Mouse (Mus musculus) kidney, postnatal 10 days (tissue): ENCODE results near the gene Usp32.
A peak's percentile ranks its signal among the peaks of the same experiment; 100 is the strongest.

Experiments
- DNase-seq: peaks from one replicate; pipeline ENCODE4 v3.0.0; 2021; ENCODE audit warnings: mixed read lengths

Usp32 gene

DNA sequence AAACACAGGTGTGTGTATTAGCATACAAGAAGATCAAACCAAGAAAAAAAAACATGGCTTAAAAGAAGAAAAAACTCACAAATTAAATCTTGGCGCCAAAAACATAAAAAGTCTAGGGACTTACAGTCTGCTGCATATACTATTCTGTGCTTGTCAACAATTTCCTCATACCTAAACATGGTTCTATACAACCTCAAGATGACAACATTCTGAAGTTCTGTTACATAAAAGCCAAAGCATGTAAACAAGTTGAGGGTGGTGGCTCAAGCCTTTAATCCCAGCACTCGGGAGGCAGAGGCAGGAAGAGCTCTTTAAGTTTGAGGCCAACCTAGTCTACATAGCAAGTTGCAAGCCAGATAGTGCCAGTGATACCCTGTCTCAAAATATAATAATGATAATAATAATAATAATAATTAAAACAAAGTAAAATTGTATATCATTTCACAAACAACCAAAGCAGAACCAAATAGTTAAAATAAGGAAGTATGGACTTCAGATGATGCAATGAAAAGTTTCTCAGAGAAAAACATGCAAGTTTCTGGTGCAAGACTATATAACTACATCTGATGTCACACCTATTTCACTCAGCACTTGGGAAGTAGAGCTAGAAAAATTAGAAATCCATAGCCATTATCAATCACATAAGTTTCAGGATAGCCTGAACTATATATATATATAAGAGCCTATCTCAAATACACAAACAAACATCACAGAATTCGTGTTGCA lies 16.5 kb downstream of the Usp32 start:
- no peak for DNase-seq

DNA sequence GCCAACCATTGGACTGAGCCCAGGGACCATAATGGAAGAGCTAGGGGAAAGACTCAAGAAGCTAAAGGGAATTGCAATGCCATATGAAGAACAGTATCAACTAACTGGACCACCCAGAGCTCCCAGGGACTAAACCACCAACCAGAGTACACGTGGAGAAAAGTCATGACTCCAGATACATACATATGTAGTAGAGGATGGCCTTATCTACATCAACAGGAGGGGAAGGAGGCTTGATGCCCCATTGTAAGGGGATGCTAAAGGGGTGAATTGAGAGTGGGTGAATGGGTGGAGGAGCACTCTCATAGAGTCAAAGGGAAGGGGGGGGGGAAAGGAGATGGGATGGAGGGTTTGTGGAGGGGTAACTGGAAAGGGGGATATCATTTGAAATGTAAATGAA lies 17.9 kb downstream of the Usp32 start:
- no peak for DNase-seq

DNA sequence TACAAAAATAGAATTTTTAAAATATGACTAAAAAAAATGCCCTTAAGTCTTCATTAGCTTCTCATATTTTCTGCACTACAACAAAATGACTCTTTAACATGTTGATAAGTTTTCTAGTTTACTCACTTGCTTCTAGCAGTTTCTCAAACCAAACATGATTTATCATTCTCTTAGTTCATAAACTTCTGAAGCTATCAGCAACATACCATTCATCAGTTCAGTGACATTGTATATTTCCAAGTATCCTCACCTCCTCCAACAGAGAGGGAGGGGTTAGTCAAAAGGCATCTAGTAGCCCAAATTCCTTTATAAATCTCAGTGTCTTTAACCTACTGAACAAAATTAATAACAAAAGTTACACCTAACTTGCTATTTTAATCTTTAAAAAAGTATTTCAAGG lies 22.8 kb downstream of the Usp32 start:
- DNase-seq: no peak

DNA sequence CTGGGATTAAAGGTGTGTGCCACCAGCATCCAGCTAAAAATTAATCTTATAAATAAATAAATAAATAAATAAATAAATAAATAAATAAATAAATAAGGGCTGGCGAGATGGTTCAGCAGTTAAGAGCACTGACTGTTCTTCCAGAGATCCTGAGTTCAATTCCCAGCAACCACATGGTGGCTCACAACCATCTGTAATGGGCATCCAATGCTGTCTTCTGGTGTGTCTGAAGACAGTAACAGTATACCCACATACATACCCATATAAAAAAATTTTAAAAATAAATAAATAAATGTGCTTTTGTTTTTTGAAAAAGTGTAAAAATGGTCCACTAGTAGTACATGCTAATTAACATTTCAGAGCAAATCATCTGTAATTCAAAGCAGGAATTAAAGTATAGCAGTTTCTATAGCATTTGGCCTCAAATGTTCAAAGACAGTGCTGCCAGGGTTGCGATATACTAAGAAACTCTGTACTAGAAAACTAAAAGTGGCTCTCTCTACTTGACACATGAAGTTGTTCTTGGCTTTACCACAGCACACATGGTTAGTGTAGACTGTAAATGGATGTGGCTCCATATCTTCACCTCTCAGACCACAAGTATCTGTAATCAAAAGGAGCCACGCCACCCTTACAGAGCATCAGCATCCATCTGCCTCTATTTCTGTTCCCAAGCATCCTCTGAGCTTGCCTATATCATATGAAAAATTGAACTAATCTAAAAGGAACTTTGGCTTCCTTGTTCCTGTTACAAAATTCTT lies 23.7 kb downstream of the Usp32 start:
- DNase-seq: no peak

DNA sequence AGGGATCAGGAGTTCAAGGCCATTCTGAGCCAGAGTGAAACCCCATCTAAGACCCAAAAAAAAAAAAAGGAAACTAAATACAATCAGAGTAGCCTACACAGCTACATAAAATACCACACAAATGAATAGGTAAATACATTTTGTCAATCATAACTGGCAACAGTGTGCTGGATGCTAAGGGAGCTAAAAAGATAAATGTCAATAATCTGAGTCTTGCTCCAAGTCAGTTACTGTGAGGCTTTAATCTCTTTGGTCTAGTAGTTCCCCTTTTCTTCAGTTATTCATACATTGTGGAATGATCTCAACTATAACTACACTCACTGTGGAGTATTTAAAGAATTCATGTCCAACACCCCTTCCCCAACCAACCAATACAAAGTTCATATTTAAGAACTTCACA lies 30.0 kb downstream of the Usp32 start:
- no peak for DNase-seq

DNA sequence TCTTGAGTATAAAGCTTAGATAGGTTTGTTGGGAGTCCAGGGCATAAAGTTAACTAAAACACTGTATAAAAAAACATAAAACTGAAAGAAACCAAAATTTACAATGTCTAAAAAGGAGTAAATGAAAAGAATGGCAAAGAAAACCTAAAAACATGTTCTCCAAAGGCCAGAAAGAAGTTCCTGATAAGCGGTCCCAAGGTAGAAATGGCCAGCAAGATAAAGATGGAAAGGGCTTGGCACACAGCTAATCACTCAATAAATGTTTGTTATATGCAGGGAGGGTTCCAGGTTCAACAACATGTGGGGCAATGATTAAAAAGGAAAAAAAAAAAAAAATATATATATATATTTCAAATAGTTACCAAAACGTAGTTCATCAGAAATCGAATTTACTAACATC lies 32.7 kb downstream of the Usp32 start:
- DNase-seq: no peak

DNA sequence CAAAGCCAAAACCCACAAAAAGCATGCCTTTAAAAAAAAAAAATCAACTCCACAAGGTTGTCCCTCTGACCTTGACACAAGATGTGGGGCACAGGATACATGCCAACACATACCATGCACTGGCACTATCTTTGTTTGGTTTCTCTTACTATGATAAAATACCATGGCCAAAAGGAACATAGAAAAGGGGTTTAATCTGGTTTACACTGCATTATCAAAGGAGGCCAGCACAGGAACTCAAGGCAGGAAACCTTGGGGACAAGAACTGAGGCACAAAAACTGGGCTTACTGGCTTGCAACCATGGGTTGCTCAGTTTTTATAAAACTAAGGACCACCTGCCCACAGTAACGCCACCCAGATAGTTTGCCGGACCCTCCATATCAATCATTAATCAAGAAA lies 34.1 kb downstream of the Usp32 start:
- DNase-seq: no peak

DNA sequence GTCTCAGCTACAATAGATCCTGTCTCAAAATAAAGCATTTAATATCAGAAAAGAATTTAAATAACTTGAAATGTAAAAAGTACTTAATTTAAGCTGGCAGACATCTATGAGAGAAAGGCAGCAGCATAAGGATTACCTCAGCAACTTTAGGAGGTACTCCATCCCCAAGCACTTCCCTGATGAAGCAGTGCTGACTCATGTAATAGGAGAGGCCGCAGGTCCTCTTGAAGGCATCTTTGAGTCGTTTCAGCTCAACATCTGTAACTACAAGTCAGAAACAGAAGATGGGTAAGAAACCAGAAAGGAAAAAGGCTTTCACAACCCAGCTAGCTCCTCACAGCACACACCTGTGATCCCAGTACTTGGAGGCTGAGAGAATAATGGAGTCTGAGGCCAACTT lies 36.2 kb downstream of the Usp32 start:
- no peak for DNase-seq

DNA sequence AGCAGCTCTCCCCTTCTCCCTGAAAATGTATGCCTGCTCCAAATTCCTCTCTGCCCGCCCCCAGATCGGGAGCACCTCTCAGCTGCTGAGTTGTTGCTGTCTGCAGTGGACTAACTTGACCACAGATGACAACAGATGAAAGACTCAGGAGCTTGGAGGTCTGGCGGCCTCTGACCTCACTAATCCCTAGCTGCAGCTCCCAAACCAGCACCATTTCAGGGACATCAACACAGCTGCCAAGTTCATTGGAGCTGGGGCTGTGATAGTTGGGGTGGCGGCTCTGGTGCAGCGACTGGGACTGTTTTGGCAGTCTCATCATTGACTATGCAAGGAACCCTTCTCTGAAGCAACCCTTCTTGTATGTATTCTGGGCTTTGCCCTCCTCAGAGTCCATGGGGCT lies 44.8 kb downstream of the Usp32 start:
- DNase-seq: no peak

DNA sequence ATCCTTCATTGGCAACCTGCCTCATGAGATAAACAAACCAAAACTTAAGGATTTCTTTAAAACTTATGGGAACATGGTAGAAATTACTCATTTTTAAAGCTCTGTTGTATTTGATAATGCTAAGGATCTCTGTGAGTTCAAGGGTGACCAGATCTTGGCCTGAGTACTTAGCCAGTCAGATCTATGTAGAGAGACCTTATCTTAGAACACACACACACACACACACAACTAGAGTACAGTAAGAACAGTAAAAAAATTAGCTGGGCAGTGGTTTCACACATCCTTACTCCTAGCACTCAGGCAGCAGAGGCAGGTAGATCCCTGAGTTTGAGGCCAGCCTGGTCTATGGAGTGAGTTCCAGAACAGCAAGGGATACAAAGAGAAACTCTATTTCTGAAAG lies 53.7 kb downstream of the Usp32 start:
- DNase-seq: no peak

DNA sequence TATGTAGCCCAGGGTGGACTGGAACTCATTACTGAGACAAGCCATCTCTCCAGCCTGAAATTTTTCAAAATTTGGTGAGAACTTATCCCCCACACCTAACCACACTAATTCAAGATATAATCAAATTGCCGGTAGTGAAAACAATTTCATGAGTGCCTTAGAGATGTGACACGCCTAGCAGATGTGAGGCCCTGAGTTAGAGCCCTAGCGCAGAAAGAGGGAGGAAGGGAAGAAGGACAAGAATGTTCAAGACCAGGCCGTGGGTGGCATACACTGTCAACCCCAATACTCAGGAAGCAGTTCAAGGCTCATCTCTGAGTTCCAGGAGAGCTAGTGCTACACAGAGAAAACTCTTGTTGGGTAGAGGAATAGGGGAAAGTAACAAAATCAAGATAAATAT lies 72.1 kb downstream of the Usp32 start:
- no peak for DNase-seq

DNA sequence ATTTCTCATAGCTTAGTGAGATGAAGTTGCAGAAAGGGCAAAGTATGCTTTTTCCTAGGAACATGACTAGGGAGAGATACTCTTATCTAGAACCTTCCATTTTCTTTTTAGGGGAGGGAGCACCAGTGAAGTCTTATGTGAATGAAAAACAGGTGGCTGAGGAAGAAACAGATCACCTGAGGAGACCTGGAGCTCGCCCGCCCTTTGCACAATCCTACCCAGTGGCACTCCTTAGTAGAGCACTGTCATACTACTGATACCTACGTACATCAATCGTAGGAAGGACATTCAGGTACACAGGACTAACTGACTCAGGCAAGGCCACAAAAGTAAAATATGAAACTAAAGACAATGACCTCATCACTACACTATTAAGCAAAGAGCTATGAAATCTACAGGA lies 81.4 kb downstream of the Usp32 start:
- DNase-seq: no peak

DNA sequence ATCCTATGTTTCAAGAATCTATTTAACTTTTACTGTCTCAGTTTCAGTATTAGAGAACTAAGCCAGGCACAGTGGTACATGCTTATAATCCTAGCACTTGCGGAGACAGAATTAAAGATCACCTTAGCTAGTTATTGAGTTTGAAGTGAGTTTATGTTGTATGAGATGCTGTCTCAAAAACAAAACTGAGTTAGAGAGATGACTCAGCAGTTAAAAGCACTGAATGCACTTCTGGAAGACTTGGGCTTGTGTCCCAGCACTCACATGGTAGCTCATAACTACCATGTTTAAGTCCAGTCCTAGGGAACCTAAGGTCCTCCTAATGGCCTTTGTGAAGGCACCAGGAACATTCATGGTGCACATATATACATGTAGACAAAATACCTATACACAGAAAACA lies 82.4 kb downstream of the Usp32 start:
- DNase-seq: no peak

DNA sequence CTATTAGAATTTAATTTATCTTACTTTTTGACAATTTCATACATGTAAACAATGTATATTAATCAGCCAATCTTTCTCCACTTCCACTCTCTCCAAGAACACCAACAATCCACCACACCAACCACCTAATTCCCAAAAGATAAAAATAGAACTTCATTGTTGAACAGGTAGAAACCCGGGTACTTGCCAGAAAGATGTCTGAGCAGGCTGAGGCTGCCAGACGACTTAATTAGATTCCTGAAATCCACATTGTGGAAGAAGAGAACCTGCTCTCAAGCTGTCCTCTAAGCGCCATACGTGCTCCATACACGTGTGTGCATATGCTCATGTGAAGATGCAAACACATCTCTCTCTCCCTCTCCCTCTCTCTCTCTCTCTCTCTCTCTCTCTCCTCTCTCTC lies 83.1 kb downstream of the Usp32 start:
- no peak for DNase-seq

DNA sequence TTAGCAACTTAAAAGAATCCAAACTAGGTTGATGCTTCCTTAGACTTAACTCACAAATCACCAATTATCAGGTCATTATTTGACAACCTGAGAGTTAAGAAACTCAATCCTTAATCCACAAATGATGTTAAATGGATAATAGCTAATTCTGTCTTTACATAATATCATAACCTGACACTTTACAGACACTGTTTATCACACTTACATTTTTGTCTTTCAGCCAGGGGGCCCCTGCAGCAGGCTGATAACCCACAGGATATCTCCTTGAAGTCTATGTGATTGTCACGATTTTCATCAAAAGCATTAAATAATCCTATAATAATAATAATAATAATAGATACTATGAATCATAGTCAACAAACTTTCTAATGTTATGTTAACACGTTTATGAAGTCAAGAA lies 84.4 kb downstream of the Usp32 start:
- no peak for DNase-seq

DNA sequence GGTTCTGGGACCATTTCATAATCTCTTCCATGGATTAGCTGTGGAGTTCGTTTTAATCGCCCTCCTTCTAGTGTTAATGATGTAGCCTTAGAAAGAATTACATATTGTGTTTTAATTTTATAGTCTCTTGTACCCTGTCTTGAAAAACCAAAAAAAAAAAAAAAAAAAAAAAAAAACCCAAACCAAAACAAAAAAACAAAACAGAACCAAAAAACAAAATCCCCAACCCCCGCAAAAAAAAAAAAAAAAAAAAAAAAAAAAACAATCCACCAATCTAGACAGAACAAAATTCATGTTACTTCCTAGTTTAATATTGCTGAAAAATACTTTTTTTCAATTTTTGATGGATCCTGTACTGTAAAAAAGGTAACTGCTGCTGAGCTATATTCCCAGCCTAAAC lies 100.7 kb downstream of the Usp32 start:
- DNase-seq: no peak

DNA sequence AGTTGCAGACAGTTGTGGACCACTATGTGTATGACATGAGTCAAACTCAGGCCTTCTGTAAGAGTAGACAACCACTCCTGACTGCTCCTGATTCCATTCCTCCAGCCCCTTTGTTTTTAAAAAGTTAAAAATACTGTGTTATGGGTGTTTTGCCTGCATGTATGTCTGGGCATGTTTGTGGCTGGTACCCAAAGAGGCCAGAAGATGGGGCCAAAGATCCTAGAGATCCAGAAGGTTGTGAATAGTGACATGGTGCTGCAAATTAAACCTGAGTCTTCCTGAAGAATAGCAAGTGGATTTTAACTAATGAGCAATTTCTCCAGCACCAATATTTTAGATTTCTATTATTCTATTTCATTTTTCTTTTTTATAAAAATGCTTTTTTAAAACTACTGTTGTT lies 126.8 kb downstream of the Usp32 start:
- DNase-seq: no peak

DNA sequence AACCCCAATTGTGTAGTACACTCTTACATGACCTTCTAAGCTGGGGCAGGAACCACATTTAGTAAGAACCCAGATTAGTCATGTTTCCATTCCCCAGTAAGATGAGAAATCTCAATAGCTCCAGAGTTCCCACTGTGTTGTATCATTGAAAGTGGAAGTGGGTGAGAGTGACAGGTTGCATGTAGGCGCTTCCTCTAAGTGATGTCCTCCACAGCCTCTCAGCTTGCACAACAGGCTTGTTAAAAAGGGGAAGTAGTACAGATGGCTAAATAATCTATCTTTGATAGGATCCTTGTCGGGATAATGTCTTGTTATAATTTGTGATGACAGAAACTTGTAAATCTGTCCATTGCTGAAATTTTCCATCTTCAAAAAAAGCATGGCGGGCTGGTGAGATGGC lies 136.4 kb downstream of the Usp32 start:
- no peak for DNase-seq

DNA sequence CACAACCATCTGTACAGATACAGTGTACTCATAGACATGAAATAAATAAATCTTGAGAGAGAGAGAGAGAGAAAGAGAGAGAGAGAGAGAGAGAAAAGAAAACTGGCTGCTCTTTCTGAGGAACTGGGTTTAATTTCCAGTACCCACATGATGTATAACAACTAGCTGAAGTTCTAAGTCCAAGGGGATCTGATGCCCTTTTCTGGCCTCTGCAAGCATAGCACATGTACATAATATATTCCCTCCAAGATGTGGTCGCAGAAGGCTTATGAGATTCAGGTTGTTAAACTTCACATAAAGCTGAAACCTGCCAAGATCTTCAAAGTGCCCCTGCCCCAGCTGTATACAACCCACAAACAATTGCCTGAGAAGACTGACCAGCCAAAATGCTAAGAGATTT lies 144.7 kb downstream of the Usp32 start:
- DNase-seq: no peak

DNA sequence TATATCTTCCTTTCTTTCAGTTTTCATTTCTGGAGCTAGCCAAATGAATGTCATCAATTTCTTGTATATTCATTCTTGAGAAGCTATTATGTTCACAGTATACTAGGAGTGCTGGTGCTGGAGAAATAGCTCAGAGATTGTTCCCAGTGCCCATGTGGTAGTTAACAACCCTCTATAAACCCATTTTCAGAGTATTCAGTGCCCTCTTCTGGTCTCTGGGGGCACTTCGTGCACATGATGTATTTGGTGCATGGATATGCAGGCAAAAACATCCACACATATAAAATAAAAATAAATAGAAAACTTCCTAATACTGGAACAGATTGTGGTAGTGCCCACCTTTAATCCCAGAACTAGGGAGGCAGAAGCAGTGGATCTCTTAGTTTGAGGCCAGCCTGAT lies 147.0 kb downstream of the Usp32 start:
- DNase-seq: no peak

DNA sequence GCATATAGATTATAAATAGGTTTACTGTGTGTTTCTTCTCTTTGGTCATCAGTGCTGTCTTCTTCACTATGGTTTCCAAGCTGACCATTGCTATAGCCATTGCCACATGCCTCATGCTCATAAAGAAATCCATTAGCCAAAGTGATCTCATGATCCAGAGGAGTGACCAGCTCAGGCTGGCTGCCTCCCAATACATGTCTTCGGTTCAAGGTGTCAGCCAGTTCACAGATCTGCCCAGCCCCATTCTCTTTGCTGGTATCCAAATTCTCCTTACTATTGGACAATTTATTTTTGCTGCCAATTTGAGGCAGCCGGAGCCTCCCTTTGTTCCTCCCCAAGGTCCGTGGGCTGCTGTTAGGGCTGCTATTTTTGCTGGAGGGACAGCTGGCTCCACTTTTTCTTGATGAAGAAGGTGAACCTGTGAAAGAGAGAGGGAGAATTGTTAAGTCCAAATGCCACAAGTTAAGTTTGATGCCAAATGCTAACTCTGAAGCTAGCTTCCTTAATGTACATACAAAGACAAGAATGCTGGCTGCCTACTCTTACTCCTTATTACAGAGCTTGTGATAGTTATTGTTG lies 151.5 kb downstream of the Usp32 start:
- no peak for DNase-seq

DNA sequence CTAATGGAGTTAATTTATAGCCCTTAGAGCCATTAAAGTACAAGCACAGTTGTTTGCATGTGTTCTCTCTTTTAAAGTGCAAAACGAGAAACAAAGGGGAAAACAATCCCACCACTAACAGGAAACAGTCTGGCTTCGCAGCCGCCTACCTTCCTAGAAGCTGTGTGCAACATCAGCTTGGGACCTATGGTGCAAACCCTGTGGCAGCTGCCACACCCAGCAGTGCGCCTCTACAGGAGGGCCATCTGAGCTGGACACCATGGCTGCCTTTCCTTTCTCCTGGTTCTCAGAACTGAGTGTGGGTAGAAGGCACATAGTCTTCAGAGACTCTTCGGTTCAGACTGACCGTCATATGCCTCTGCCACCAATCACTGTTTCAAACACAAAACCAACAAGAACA lies 154.5 kb downstream of the Usp32 start:
- no peak for DNase-seq

DNA sequence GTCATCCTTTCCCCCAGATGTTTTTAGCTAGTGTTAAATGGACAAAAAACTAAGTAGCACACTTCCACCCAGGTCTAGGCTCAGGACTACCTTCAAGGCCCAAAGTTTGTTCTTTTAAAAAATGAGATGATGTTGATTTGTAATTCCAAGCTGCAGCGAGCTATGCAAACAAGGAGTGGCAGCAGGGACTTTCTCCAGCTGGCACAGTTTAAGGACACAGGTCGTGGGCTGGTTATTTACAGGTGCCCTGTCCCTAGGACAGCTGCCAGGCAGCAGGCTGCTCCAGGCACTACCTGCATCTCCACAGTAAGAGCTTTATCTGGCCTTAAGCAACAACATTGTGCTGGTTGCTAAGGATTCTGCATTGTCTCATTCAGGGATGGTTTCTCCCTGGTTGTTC lies 159.3 kb downstream of the Usp32 start:
- no peak for DNase-seq

DNA sequence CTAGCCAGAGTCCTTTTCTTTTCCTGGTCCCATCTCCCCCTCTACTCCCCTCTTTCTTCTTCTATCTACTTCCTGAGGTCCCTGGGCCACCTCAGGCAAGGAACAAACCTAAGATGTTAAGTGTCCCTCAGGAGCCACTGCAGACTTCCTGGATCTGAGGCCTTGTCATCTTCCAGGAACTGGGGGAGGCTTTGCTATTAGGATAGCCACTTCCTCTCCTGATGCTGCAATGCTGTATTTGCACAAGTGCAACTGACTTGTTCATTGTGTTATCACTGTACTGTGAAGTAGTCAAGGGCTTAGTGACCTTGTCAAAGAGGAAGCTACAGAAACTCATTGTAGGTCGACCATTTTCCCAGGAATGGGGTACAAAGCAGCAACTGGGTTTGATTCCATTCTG lies 160.6 kb downstream of the Usp32 start:
- no peak for DNase-seq

DNA sequence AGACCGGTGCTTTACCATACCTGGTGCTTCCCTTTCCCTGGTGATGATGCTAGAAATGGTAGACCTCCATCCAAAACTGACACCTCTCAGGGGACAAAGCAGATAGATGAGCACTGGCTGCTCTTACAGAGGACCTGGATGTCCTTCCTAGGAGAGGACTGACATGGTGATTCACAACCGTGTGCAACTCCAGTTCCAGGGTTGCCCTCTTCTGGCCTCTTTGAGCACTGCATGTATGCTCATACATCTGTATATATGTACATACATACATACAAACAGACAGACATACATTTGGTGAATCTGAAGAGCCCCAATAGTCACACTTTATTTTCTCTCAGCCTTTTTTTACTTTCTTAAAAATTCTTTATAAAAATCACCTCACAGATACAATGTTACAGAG lies 161.8 kb downstream of the Usp32 start:
- peak; percentile 78 for DNase-seq
